Mouse (Mus musculus) E14TG2a.4 (cell line): ENCODE measurements at regions not wholly inside any gene's neighbourhood (a gene's known extent, or its start where the extent isn't known, plus 50 kb on each side); places are given as distances from the start of the nearest gene placed in this dataset.

Experiments used
- H3K27me3 ChIP-seq: 2 replicates; pipeline ENCODE4 v1.6.1; 2014; ENCODE audit warnings: low read length, control low read depth; ENCODE audit not compliant: insufficient read depth
- H3K36me3 ChIP-seq: 2 replicates; pipeline ENCODE4 v1.6.1; 2014; ENCODE audit warnings: low read length, control low read depth; ENCODE audit not compliant: insufficient read depth
- H3K4me1 ChIP-seq: replicated peaks from 2 replicates; pipeline ENCODE4 v1.6.1; 2014; ENCODE audit warnings: low read depth, low read length, control low read depth
- H3K4me3 ChIP-seq: replicated peaks from 2 replicates; pipeline ENCODE4 v1.5.1; 2014; ENCODE audit warnings: mild to moderate bottlenecking, low read length
- H3K9me3 ChIP-seq: 2 replicates; pipeline ENCODE4 v1.6.1; 2014; ENCODE audit warnings: low read length, control low read depth
- CTCF ChIP-seq: conservative IDR thresholded peaks from 2 replicates; pipeline ENCODE4 v1.5.1; 2014; ENCODE audit warnings: low read length
- NANOG ChIP-seq: IDR thresholded peaks from 2 replicates; pipeline ENCODE4 v1.6.1; 2014; ENCODE audit warnings: borderline replicate concordance, low read length, mixed read lengths
- POU5F1 ChIP-seq: IDR thresholded peaks from 2 replicates; pipeline ENCODE4 v1.6.1; 2014; ENCODE audit warnings: low read length, borderline replicate concordance

DNA sequence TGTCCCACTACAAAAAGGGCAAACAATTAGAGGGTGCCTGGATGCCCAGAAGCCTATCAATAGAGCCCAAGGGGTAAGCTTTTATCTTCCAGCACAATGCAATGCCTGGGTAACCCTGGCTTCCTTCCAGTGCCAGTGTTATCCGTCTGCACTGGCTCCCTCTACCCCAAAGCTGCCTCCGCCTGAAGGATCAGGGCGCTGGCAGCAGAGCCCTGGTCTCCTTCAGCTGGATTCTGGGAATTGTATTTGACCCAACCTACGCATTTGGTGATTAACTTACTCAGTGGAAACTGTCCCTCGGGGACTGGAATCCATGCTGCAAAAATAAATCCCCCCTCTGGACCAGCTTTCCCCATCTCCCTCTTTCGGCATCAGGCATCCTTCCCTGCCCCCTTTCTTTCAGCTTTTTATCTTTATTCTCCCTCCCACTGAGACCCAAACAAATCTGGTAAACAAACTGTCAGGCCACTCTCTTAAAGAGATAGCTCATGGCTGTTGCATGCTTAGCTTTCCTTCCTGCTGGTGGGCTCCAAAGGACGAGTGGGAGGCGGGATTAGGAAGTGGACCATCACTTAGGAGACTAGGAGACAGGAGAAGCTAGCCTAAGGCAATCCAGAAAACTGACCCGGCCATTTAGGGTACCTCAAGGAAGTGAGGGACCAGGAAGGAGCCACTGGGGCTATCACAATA, 111.5 kb upstream of the Haao start:
- Histone ChIP-seq H3K9me3 (no peaks in the 10 kb centered on the region), H3K4me1 (peaks cover 81% of the 10 kb centered on the region), H3K27me3 (peaks cover 20% of the 10 kb centered on the region), H3K36me3 (no peaks in the 10 kb centered on the region), H3K4me3 (no peak overlapping the region)
- TF ChIP-seq POU5F1 (no peak), CTCF (no peak), NANOG (no peak)

DNA sequence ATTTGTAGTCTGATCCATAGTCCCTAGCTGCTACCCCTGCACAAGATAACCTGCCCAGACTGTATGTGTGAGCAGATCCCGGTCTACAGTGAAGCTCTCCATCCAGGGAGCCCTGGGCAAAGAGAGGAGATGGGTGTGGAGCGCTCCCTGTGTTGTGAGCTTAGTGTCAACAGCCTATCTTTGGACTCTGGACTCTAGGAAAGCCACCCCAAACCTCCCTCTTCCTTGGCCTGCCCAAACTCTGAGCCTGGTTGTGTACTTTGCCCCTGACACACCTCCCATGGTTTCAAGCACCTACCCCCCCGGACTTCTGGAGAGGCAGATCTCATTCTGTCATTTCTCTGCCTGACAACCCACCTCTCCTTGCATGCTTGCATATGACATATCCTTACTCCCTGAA, 110.9 kb upstream of the Haao start:
- Histone ChIP-seq H3K9me3 (no peaks in the 10 kb centered on the region), H3K36me3 (no peaks in the 10 kb centered on the region), H3K4me1 (peaks cover 81% of the 10 kb centered on the region), H3K4me3 (no peak overlapping the region), H3K27me3 (peaks cover 20% of the 10 kb centered on the region)
- no peak for TF ChIP-seq NANOG
- TF ChIP-seq CTCF = no peak
- no peak for TF ChIP-seq POU5F1

DNA sequence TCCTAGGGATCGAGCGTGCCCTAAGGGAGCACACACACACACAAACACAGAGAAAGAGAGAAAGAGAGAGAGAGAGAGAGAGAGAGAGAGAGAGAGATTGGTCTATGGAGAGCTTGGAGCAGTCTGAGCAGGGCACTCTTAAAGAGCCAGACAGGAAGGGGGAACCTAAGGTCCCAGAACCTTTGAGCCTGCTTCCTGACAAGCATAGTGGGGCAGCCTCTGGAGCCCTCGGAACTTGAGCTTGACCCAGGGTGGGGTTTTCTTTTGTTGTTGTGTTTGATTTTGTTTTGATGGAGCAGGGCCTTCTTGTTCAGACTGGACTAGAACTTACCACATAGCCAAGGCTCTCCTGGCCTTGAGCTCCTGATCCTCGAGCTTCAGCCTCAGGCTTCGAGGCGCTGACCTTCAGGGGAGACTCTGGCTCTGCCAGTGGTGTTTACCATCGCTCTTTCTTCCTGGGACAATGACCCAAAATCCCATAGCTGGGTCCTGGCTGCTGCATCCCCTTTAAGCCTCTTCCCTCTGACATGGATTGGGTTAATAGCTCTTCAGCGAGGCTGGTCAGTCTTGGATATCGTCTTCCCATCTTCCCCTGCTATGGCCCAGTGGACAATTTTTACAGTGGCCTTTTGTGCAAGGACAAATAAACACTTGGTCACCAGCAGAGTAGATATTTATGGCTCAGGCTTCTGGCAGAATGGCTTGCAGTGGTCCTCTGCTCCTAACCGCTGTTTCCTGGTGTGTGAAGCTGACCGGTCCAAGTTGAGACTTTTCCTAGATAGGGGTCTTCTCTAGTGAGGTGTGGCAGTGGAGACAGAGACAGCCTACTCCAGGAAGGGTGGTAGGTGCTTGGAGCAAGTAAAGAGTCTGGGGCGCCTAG, 110.1 kb upstream of the Haao start:
- Histone ChIP-seq H3K4me3 (no peak overlapping the region), H3K27me3 (peaks cover 20% of the 10 kb centered on the region), H3K9me3 (no peaks in the 10 kb centered on the region), H3K36me3 (no peaks in the 10 kb centered on the region), H3K4me1 (peaks cover 83% of the 10 kb centered on the region)
- no peak for TF ChIP-seq CTCF
- no peak for TF ChIP-seq POU5F1
- no peak for TF ChIP-seq NANOG

DNA sequence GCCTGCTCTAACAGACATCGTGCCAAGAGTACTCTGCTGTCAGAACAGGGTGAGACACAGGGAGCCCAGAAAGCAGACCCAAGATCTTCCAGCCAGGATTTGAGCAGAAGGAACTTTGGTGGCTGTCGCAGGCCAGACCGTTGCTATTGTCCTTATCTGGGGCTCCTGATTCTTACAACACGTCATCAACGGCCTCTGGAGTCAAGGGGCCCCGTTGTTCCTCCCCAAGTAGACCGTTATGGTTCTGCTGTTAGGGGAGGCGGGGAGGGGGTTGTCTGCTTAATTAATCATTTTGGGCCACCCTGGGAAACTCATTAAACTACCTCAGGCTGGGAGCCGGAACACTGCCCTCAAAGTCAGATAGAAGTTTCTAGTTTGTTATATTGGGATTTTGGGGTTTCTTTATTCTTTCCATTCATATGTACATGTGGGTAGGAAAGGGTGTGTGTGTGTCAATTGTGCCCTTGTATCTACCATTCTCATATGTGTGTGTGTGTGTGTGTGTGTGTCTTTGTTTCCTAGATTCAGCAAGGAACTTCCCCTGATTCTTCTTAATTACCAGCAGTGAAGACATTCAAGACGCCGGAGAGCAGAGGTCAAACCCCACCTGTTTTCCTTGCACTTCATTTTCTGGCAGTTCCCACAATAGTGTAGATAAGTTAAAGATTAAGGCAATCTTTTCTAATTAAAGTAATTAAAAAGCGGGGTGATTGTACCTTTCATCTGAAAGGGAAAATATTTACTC, 109.2 kb upstream of the Haao start:
- Histone ChIP-seq H3K36me3 (no peaks in the 10 kb centered on the region), H3K27me3 (peaks cover 17% of the 10 kb centered on the region), H3K4me1 (peaks cover 77% of the 10 kb centered on the region), H3K9me3 (no peaks in the 10 kb centered on the region), H3K4me3 (peak overlapping the region; percentile 61)
- TF ChIP-seq POU5F1 (no peak), CTCF (no peak), NANOG (no peak)

DNA sequence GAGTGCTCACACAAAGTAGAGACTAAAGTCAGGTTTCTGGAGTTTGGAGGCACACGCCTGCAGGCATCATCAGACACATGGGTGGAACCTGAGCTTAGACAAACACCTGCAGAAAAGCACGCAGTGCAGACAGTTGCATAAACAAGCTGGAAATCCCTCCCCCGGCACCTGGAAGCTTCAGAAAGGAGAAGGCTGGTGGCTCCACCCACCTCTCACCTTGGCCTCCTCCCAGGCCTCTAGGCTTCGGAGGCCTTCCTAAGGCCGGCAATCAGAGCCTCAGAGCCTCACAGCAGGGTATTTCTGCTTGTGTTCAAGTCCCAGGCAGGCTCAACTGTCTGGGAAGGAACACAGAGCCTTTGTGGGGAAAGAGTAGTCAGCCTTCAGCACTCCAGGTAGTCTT, 108.2 kb upstream of the Haao start:
- H3K9me3 ChIP-seq = no peaks in the 10 kb centered on the region
- no peaks in the 10 kb centered on the region for H3K36me3 ChIP-seq
- peaks cover 14% of the 10 kb centered on the region for H3K27me3 ChIP-seq
- TF ChIP-seq CTCF = no peak
- peak; percentile 76 for TF ChIP-seq NANOG
- H3K4me3 ChIP-seq = peak overlapping the region; percentile 61; the same call in 1 of the 2 replicates
- H3K4me1 ChIP-seq = peaks cover 84% of the 10 kb centered on the region

DNA sequence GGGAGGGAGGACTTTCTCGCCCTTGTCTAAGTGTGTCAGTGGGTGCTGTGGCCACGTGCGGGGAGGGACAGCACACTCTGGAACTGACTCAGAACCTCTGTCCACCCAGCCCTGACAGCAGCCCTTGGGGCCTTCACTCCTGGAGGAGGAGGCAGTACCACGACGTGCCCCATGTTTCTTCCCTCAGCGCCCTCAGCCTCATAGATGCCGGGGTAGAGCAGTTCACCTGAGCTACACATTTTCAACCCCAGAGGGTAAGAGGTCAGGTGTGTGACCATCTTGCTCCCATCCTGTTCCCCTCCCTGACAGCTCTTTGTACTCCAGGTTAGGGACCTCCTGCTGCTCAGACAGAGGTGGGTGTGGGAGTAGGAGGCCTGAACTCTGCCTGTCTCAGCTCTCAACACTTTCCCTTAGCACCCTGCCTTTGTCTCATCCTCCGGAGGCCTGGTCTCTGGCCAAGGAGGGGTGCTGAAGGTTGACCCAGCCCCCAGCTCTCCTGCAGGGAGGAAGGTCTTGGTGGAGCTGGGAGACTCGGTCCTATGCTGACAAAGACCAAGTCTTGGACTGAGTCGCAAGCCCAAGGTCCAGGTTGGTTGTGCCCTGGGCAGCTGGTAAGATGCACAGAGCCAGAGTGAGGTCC, 107.4 kb upstream of the Haao start:
- TF ChIP-seq NANOG (no peak), CTCF (no peak), POU5F1 (no peak)
- Histone ChIP-seq H3K4me1 (peaks cover 86% of the 10 kb centered on the region), H3K36me3 (no peaks in the 10 kb centered on the region), H3K4me3 (peak overlapping the region; percentile 61), H3K9me3 (no peaks in the 10 kb centered on the region), H3K27me3 (peaks cover 7% of the 10 kb centered on the region; the same call in 1 of the 2 replicates)

DNA sequence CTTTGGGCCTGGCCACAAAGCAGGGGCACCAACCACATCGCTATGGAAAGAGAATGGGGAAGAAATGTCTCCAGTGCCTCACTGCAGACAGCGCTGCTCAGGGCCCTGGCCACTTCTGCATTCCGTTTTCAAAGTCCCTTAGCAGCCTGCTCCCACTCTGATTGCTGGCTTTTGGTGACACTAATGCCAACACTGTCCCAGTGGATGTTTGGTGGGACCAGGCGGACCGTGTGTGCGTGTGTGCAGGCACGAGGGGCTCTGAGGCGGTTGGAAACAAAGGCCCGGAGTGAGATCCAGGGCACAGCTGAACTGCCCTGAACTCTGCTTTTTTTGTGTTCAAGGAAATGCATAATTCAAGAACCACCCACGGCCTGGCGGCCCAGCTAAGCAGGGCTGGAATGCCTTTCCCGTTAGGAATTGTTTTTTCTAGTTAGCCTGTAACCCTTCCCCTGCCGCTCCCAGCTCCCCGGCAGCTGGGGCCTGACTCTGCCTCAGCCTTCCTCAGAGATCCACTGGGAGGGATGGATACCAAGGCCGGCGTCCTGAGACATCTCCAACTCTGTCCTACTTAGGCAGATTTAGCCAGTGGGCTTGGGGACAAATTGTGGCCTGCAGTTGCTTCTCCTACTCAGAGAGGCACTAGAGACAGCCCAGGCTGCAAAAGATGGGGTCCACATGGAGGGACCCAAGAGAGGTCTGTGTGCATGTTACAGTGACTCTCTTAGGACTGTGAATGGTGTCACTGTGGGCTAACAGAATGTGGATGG, 106.7 kb upstream of the Haao start:
- H3K27me3 ChIP-seq = peaks cover 7% of the 10 kb centered on the region; the same call in 1 of the 2 replicates
- H3K36me3 ChIP-seq = no peaks in the 10 kb centered on the region
- peaks cover 89% of the 10 kb centered on the region for H3K4me1 ChIP-seq
- TF ChIP-seq POU5F1 = peak; percentile 34; the same call in 1 of the 2 replicates
- no peak for TF ChIP-seq CTCF
- no peak for TF ChIP-seq NANOG
- H3K4me3 ChIP-seq = peak overlapping the region; percentile 61
- no peaks in the 10 kb centered on the region for H3K9me3 ChIP-seq

DNA sequence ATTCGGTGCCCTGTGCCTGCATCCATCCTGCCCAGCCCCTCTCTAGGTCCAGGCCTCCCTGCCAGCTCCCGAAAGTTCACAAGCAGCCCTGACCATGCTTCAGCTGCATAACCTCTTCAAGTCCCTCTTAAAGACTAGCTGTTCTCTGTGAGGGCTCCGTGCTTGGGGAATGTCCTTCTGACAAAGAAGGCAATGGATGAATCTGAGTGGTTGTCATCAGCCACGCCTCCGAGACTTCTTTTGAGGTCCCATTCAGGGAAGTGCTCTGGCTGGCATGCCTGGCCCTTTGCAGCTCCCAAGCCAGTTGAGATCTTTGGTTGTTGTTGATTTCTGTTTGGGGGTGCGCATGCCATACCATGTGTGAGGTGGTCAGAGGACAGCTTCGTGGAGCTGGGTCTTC, 105.9 kb upstream of the Haao start:
- Histone ChIP-seq H3K4me1 (peaks cover 87% of the 10 kb centered on the region), H3K36me3 (no peaks in the 10 kb centered on the region), H3K4me3 (peak overlapping the region; percentile 61), H3K27me3 (peaks cover 1% of the 10 kb centered on the region), H3K9me3 (no peaks in the 10 kb centered on the region)
- no peak for TF ChIP-seq POU5F1
- TF ChIP-seq CTCF = no peak
- no peak for TF ChIP-seq NANOG
